Mouse (Mus musculus) thymus, adult 2 months (tissue): ENCODE measurements around the gene Unc13d. TPM values are rescaled to one million over a fixed set of nuclear protein-coding genes. Genes with fewer than 3 reads are reported as not detected.

Experiments
- DNase-seq: peaks from one replicate; pipeline ENCODE4 v3.0.0; 2021
- H3K27ac ChIP-seq: fragments of 200-500 bp; 2 replicates; pipeline ENCODE4 v1.5.1; 2012; ENCODE audit warnings: low read length, control low read depth; ENCODE audit not compliant: control insufficient read depth, insufficient read depth
- H3K27me3 ChIP-seq: fragments of 200-500 bp; 2 replicates; pipeline ENCODE4 v1.6.1; 2012; ENCODE audit warnings: mild to moderate bottlenecking, low read length, moderate library complexity, mixed read lengths; ENCODE audit not compliant: control insufficient read depth, insufficient read depth
- H3K36me3 ChIP-seq: fragments of 200-500 bp; 2 replicates; pipeline ENCODE4 v1.6.1; 2012; ENCODE audit warnings: mild to moderate bottlenecking, low read length, moderate library complexity; ENCODE audit not compliant: control insufficient read depth, insufficient read depth
- H3K4me1 ChIP-seq: fragments of 200-500 bp; replicated peaks from 2 replicates; pipeline ENCODE4 v1.6.1; 2012; ENCODE audit warnings: low read length; ENCODE audit not compliant: control insufficient read depth, insufficient read depth
- H3K4me3 ChIP-seq: fragments of 200-500 bp; 2 replicates; pipeline ENCODE4 v1.5.1; 2012; ENCODE audit warnings: mild to moderate bottlenecking, low read length, control low read depth, moderate library complexity; ENCODE audit not compliant: control insufficient read depth, insufficient read depth
- CTCF ChIP-seq: fragments of 200-500 bp; IDR thresholded peaks from 2 replicates; pipeline ENCODE4 v1.5.1; 2012; ENCODE audit warnings: mild to moderate bottlenecking, control low read depth, low read length, moderate library complexity, borderline replicate concordance; ENCODE audit not compliant: control insufficient read depth, poor library complexity, insufficient read depth; ENCODE audit errors: extremely low read depth
- POLR2A ChIP-seq: fragments of 200-500 bp; IDR thresholded peaks from 2 replicates; pipeline ENCODE4 v1.6.1; 2012; ENCODE audit warnings: mild to moderate bottlenecking, low read length, control low read depth, moderate library complexity; ENCODE audit not compliant: control insufficient read depth, poor library complexity, insufficient read depth; ENCODE audit errors: extremely low read depth
- WGBS: fragments of 180-500 bp; shearing (Covaris S2); methylation state at CpG from one replicate; pipeline ENCODE4 v1.1.7; 2018; 5-methylcytosine and 5-hydroxymethylcytosine counted together
- polyA plus RNA-seq: library from polyadenylated mRNA; depleted of rRNA; stranded (reverse); fragments of >200 nt; gene quantifications from 2 replicates; pipeline ENCODE4 v1.2.3, GENCODE M21; 2012

Unc13d gene
- polyA plus RNA-seq, 1 experiment: 95.3 TPM

DNA sequence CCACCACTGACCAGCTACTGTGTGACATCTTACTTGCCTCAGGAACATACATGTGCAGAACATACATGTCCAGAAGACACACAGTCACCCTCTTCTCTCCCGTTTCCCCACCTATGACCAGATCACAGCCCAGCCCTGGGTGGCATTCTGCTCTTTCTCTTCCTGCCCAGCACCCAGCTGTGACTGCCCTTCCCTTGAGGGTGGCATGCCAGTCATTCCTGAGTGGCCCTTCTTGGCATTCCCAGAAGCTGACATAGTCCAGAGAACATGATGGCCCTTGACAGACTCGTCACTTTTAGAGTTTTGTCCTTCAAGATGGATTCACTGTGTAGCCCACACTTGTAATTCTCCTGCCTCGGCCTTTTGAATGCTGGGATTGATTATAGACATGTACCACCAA is 5.2 kb downstream of the Unc13d start:
- no peak for DNase-seq
- no peaks in the 10 kb centered on the region for H3K27me3 ChIP-seq
- no peak for TF ChIP-seq POLR2A
- no peak for TF ChIP-seq CTCF
- H3K27ac ChIP-seq: no peak overlapping the region
- peaks cover 17% of the 10 kb centered on the region for H3K4me1 ChIP-seq
- no peak overlapping the region for H3K4me3 ChIP-seq
- H3K36me3 ChIP-seq: no peaks in the 10 kb centered on the region
- 96% methylated on average over 3 of the region's 3 CpGs for WGBS

- Histone ChIP-seq H3K27me3 (no peaks in the 10 kb centered on the region), H3K36me3 (no peaks in the 10 kb centered on the region), H3K4me3 (no peak overlapping the region), H3K27ac (no peak overlapping the region), H3K4me1 (peaks cover 8% of the 10 kb centered on the region)
- TF ChIP-seq POLR2A: no peak
- TF ChIP-seq CTCF: peak; percentile 62; the same call in 1 of the 2 replicates
- 35% methylated on average over 5 of the region's 5 CpGs for WGBS
- peak; percentile 48 for DNase-seq
These were observed 6.3 kb downstream of the Unc13d start for GRCm38 (mm10) chr11:116071510-116071909.

DNA sequence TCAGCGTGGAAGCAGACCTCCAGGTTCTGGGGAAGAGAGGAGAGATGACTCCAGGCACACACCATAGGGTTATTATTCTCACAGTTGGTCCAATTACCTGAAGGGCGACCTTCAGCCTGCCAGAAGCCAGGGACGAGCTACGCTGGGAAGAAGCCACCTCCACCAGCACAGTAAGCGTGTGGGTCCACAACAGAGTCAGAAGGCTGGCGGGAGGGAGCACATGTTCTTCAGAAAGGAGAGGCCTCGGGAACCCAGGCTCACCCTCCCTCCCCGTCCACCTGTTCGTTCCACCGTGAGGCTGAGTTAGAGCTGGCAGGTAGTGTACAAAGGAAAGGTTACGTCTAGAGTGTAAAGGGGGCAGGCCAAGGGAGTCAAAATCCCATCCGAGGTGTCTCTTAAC is 12.4 kb downstream of the Unc13d start:
- TF ChIP-seq CTCF (no peak), POLR2A (no peak)
- no peak overlapping the region for H3K4me3 ChIP-seq
- no peak overlapping the region for H3K27ac ChIP-seq
- DNase-seq: no peak
- H3K4me1 ChIP-seq: no peaks in the 10 kb centered on the region
- no peaks in the 10 kb centered on the region for H3K27me3 ChIP-seq
- 94% methylated on average over 12 of the region's 12 CpGs for WGBS
- peaks cover 17% of the 10 kb centered on the region for H3K36me3 ChIP-seq

DNA sequence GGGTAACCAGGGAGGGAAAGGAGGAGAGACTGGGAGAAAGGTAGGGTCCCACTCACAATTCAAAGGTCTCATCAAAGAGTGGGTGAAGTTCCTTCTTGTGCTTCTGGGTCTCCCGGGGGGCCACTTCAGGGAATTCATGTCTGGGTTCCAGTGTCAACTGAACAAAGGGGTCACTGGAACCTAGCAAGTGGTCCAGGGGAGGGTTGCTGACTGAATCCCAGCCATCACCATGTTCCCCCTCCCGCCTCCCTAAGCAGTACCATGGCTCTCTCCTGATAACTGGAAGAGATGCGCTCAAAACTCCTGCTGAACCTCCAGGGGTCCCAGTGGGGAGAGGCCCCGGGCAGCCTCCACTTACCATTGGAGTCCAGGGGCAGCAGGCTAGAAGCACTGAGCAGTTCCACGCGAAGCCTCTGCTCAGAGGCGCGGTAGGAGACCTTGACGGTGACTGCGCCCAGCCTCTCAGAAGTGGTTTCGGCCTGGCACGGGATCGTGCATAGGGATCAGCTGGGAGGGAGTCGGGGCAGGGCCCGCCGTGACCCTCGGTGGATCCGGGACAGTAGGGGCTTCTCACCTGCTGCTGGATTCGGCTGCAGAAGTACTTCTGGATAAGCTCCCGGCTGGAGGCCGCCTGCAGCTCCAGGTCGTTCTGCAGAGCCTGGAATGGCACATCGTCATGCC is 13.4 kb downstream of the Unc13d start:
- no peak for TF ChIP-seq POLR2A
- TF ChIP-seq CTCF: no peak
- 93% methylated on average over 23 of the region's 23 CpGs for WGBS
- Histone ChIP-seq H3K27me3 (no peaks in the 10 kb centered on the region), H3K4me3 (no peak overlapping the region), H3K4me1 (no peaks in the 10 kb centered on the region), H3K27ac (no peak overlapping the region), H3K36me3 (peaks cover 21% of the 10 kb centered on the region)
- no peak for DNase-seq

GRCm38 (mm10) chr11:116063562-116063961 is 14.2 kb downstream of the Unc13d start:
- DNase-seq: no peak
- H3K36me3 ChIP-seq: peaks cover 28% of the 10 kb centered on the region
- no peak overlapping the region for H3K4me3 ChIP-seq
- 88% methylated on average over 13 of the region's 13 CpGs for WGBS
- H3K27ac ChIP-seq: no peak overlapping the region
- TF ChIP-seq CTCF (no peak), POLR2A (no peak)
- H3K27me3 ChIP-seq: no peaks in the 10 kb centered on the region
- H3K4me1 ChIP-seq: no peaks in the 10 kb centered on the region

DNA sequence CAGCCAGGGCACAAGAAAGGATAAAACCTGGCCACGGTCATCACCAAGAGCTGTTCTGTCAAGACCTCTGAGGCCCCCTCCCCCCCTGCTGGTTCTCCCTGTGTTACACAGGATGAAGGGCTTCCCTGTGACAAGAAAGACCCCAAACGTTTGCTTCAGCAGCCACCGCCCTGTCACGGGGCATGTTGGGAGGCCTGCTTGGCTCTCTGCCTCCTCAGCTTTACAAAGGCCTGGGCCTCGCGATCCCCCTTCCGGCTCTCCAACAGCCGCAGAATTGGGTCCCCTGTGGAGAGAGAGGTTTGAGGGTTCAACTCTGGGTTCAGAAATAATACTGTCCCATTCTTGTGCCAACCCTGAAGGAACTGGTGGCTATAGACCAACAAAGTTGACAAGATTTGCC is 15.2 kb downstream of the Unc13d start:
- TF ChIP-seq CTCF (no peak), POLR2A (no peak)
- Histone ChIP-seq H3K36me3 (peaks cover 38% of the 10 kb centered on the region), H3K27ac (no peak overlapping the region), H3K4me3 (no peak overlapping the region), H3K4me1 (no peaks in the 10 kb centered on the region), H3K27me3 (no peaks in the 10 kb centered on the region)
- DNase-seq: no peak
- WGBS: 92% methylated on average over 8 of the region's 8 CpGs
